Mouse (Mus musculus): ENCODE results near the gene Odf4. TPM values are rescaled to one million over a fixed set of nuclear protein-coding genes. Genes with fewer than 3 reads are reported as not detected.

Odf4 gene
- polyA plus RNA-seq, 1 experiment, result not detected

- Histone ChIP-seq H3K4me1 (ENCODE audit: control insufficient read depth, insufficient read depth, low read length) (no peaks in the 10 kb centered on the region), H3K4me3 (ENCODE audit: insufficient read depth, low read length) (no peak overlapping the region), H3K27ac (ENCODE audit: insufficient read depth, low read length) (no peak overlapping the region)
- TF ChIP-seq POLR2A (IDR thresholded peaks at IDR 0.05; ENCODE audit: low read depth, low read length) (no peak), CTCF (IDR thresholded peaks at IDR 0.05; ENCODE audit: borderline replicate concordance, insufficient read depth, low read length) (no peak)
Observed at GRCm38 (mm10) chr11:68897838-68898237, 29.0 kb downstream of the Odf4 start.

DNA sequence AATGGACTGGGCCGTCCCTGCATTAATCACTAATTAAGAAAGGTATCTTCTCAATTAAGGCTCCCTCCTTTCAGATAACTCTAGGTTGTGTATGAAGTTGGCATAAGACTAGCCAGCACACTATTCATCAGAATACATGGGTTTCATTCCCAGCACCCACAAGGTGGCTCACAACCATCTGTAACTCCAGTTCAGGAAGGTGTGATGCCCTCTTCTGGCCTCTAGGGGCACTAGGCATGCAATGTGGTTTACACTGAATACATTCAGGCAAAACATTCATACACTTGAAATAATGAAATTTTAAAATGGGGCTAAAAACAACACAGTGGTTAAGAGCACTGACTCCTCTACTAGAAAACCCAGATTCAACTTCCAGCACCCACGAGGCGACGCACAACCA is 29.8 kb downstream of the Odf4 start:
- Histone ChIP-seq H3K4me3 (ENCODE audit: insufficient read depth, low read length) (no peak overlapping the region), H3K4me1 (ENCODE audit: control insufficient read depth, insufficient read depth, low read length) (no peaks in the 10 kb centered on the region), H3K27ac (ENCODE audit: insufficient read depth, low read length) (no peak overlapping the region)
- TF ChIP-seq POLR2A (IDR thresholded peaks at IDR 0.05; ENCODE audit: low read depth, low read length) (no peak), CTCF (IDR thresholded peaks at IDR 0.05; ENCODE audit: borderline replicate concordance, insufficient read depth, low read length) (peak; percentile 65; the same call in 1 of the 2 replicates)

- no peak overlapping the region for H3K4me3 ChIP-seq (ENCODE audit: insufficient read depth, low read length)
- H3K27ac ChIP-seq (ENCODE audit: insufficient read depth, low read length), result no peak overlapping the region
- TF ChIP-seq POLR2A (IDR thresholded peaks at IDR 0.05; ENCODE audit: low read depth, low read length), result no peak
- TF ChIP-seq CTCF (IDR thresholded peaks at IDR 0.05; ENCODE audit: borderline replicate concordance, insufficient read depth, low read length), result no peak
- no peaks in the 10 kb centered on the region for H3K4me1 ChIP-seq (ENCODE audit: control insufficient read depth, insufficient read depth, low read length)
Observed at GRCm38 (mm10) chr11:68896247-68896646, 30.6 kb downstream of the Odf4 start.

DNA sequence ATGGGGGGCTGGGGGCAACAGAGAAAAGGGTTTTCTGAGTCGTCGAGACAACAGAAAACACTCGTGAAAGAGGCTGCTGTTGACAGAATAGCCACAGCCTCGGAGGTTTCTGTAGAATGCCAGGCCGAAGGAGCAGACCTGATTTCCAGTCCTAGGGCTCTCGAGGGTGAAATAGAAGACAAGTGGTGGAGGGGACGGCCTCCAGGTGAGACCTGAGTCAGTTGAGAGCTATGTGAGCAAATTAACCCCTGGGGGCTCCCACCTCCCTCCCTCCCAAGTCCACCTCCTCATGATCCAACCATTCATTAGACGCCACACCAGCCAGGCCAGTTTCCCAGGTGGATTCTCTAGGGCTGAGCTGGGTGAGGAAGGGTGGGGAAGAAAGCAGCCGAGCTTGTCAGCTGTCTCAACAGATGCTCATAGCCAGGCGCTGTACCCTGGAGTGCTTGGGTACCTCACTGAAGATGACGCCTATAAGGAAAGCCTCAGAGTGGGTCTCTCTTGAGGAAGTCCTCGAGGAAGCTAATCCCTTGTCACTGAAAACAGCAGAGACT is 32.9 kb downstream of the Odf4 start:
- Histone ChIP-seq H3K4me1 (ENCODE audit: control insufficient read depth, insufficient read depth, low read length) (no peaks in the 10 kb centered on the region), H3K27ac (ENCODE audit: insufficient read depth, low read length) (no peak overlapping the region), H3K4me3 (ENCODE audit: insufficient read depth, low read length) (no peak overlapping the region)
- TF ChIP-seq POLR2A (IDR thresholded peaks at IDR 0.05; ENCODE audit: low read depth, low read length), result no peak
- TF ChIP-seq CTCF (IDR thresholded peaks at IDR 0.05; ENCODE audit: borderline replicate concordance, insufficient read depth, low read length), result no peak

- no peaks in the 10 kb centered on the region for H3K4me1 ChIP-seq (ENCODE audit: control insufficient read depth, insufficient read depth, low read length)
Observed at GRCm38 (mm10) chr11:68892233-68892832, 34.5 kb downstream of the Odf4 start.

DNA sequence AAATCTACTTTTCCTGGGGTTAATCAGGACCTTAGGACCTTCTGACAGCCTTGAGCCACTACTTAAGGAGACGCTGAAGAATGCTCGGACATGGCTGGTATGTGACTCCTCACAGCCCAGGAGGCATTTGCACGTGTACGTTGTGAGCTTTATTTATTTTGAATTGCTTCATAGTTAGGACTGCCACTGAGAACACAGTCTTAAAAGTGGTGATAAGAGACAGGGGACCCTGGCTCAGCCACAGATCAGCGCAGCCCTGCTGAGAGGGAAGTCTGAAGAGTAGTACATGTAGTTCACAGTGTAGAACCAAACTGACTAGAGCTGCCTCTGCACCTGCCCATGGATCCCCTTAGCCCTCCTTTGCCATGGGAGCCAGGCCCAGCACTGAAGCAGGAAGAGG is 35.1 kb downstream of the Odf4 start:
- no peaks in the 10 kb centered on the region for H3K4me1 ChIP-seq (ENCODE audit: control insufficient read depth, insufficient read depth, low read length)
- TF ChIP-seq POLR2A (IDR thresholded peaks at IDR 0.05; ENCODE audit: low read depth, low read length) (no peak), CTCF (IDR thresholded peaks at IDR 0.05; ENCODE audit: borderline replicate concordance, insufficient read depth, low read length) (no peak)
- no peak overlapping the region for H3K4me3 ChIP-seq (ENCODE audit: insufficient read depth, low read length)
- no peak overlapping the region for H3K27ac ChIP-seq (ENCODE audit: insufficient read depth, low read length)

More at GRCm38 (mm10) chr11:68892233-68892832, 34.5 kb downstream of the Odf4 start:
- Histone ChIP-seq H3K4me3 (ENCODE audit: insufficient read depth, low read length) (no peak overlapping the region), H3K27ac (ENCODE audit: insufficient read depth, low read length) (no peak overlapping the region)
- no peak for TF ChIP-seq POLR2A (IDR thresholded peaks at IDR 0.05; ENCODE audit: low read depth, low read length)
- no peak for TF ChIP-seq CTCF (IDR thresholded peaks at IDR 0.05; ENCODE audit: borderline replicate concordance, insufficient read depth, low read length)

GRCm38 (mm10) chr11:68890625-68891024 is 36.3 kb downstream of the Odf4 start:
- H3K27ac ChIP-seq (ENCODE audit: insufficient read depth, low read length), result no peak overlapping the region
- H3K4me3 ChIP-seq (ENCODE audit: insufficient read depth, low read length), result no peak overlapping the region
- no peaks in the 10 kb centered on the region for H3K4me1 ChIP-seq (ENCODE audit: control insufficient read depth, insufficient read depth, low read length)
- no peak for TF ChIP-seq CTCF (IDR thresholded peaks at IDR 0.05; ENCODE audit: borderline replicate concordance, insufficient read depth, low read length)
- TF ChIP-seq POLR2A (IDR thresholded peaks at IDR 0.05; ENCODE audit: low read depth, low read length), result no peak

DNA sequence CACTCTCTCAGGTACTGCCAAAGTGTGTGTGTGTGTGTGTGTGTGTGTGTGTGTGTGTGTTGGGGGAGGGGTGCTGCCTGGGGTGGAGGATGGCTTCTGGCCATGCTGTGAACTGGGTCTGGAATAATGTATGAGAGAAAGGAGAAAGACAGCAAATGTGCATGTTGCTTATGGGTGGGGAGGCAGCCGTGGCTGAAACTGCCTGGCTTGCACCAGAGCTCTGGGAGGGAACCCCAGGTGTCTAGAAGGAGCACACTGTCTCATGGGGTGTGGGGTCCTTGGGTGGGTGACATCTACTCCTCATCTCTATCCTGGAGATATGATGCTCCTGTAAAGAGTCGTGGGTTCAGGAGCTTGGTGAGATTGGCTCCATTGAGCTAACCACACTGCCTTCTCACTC is 38.2 kb downstream of the Odf4 start:
- Histone ChIP-seq H3K27ac (ENCODE audit: insufficient read depth, low read length) (no peak overlapping the region), H3K4me1 (ENCODE audit: control insufficient read depth, insufficient read depth, low read length) (no peaks in the 10 kb centered on the region), H3K4me3 (ENCODE audit: insufficient read depth, low read length) (no peak overlapping the region)
- TF ChIP-seq POLR2A (IDR thresholded peaks at IDR 0.05; ENCODE audit: low read depth, low read length), result no peak
- no peak for TF ChIP-seq CTCF (IDR thresholded peaks at IDR 0.05; ENCODE audit: borderline replicate concordance, insufficient read depth, low read length)

- TF ChIP-seq CTCF (IDR thresholded peaks at IDR 0.05; ENCODE audit: borderline replicate concordance, insufficient read depth, low read length) (no peak), POLR2A (IDR thresholded peaks at IDR 0.05; ENCODE audit: low read depth, low read length) (no peak)
- H3K4me1 ChIP-seq (ENCODE audit: control insufficient read depth, insufficient read depth, low read length), result no peaks in the 10 kb centered on the region
- H3K4me3 ChIP-seq (ENCODE audit: insufficient read depth, low read length), result no peak within 1 kb of the TSS
- H3K27ac ChIP-seq (ENCODE audit: insufficient read depth, low read length), result no peak within 1 kb of the TSS
Observed at GRCm38 (mm10) chr11:68888253-68888652, 38.6 kb downstream of the Odf4 start, which contains the start of gene Rnf222. TSS of gene Rnf222 (plus strand) at chr11:68888553.

GRCm38 (mm10) chr11:68886091-68886490 is 40.8 kb downstream of the Odf4 start:
- TF ChIP-seq POLR2A (IDR thresholded peaks at IDR 0.05; ENCODE audit: low read depth, low read length) (no peak), CTCF (IDR thresholded peaks at IDR 0.05; ENCODE audit: borderline replicate concordance, insufficient read depth, low read length) (no peak)
- Histone ChIP-seq H3K27ac (ENCODE audit: insufficient read depth, low read length) (no peak overlapping the region), H3K4me1 (ENCODE audit: control insufficient read depth, insufficient read depth, low read length) (no peaks in the 10 kb centered on the region), H3K4me3 (ENCODE audit: insufficient read depth, low read length) (no peak overlapping the region)

Measured in embryonic fibroblast, embryonic 13.5 days (primary cell).